Mouse (Mus musculus) G1E (cell line): ENCODE results near the gene Nqo1.

ENCODE experiments used
- CTCF ChIP-seq: IDR thresholded peaks from 2 replicates; pipeline ENCODE4 v1.5.1; 2012; ENCODE audit warnings: low read depth, low read length, inconsistent platforms, mixed read lengths
- GATA1 ChIP-seq: IDR thresholded peaks from 2 replicates; pipeline ENCODE4 v1.6.1; 2012; ENCODE audit warnings: borderline replicate concordance, low read length, inconsistent platforms, mixed read lengths
- GATA2 ChIP-seq: IDR thresholded peaks from 2 replicates; pipeline ENCODE4 v1.6.1; 2012; ENCODE audit warnings: low read depth, low read length, inconsistent platforms, borderline replicate concordance
- POLR2AphosphoS5 ChIP-seq: IDR thresholded peaks from 2 replicates; pipeline ENCODE4 v1.6.1; 2012; ENCODE audit warnings: low read depth, low read length, inconsistent platforms; ENCODE audit not compliant: insufficient replicate concordance

DNA sequence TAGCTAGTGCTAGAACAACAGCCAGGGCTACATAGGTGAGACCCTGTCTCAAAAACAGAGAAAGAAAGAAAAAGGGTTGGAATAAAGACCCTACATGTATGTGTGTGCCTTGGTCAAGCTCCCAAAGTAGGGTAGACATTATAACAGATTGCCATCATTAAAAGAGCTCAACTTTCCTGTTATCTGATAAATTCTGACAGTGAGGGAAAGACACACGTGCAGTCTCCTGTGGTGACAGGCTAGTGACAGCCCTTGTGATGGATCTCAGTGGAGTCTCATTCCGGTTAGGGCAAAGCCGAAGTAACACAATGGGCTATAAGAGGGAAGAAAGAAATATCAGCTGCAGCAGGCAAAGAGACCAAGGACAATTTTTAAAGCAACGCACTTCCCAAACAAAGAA, 1.1 kb upstream of the Nqo1 start:
- TF ChIP-seq CTCF: no peak
- TF ChIP-seq GATA1: no peak
- TF ChIP-seq POLR2AphosphoS5: no peak
- no peak for TF ChIP-seq GATA2
